Comparison of ENCODE assay signal across 26 mouse cellular contexts in the genomic region with DNA sequence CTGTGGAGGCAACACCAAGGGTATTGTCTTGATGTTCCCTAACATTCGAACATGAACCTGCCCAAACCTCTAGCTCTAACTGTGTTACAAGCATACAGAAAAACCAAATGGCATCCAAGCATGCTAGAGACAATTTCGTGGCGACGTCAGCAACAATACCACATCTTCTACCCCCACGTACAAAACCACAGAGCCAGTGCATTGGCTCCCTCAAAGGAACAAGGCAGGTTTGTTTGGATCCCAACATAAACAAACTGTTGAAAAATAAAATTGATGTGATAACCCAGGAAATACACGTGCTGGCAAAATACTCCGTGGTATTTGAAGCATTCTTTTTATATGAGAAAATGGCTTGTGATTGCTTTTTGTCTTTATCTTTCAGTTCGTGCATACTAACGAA.
DNase-seq lines count a peak whose midpoint lies in the region; ATAC-seq and TF ChIP-seq lines count a peak whose summit lies in the region.
"Had no signal": no experiment of that assay in that cellular context is flagged by ENCODE, and none has a peak within 500 bp of the region (broad histone marks: within the 10 kb centered on the region; RNA-seq: fewer than 3 reads in every experiment).

No protein-coding gene starts in this region.

- no peak for TF ChIP-seq CTCF in lung, postnatal 0 days (IDR thresholded peaks at IDR 0.05)

- no peaks in the 10 kb centered on the region for H3K9me3 ChIP-seq in lung, postnatal 0 days (ENCODE audit: low read length)
- H3K9me3 ChIP-seq: embryonic facial prominence, embryonic 10.5 days; heart, embryonic 12.5 days; hindbrain, embryonic 10.5 days; liver, embryonic 13.5 days; megakaryocyte, embryonic 14.5 days; midbrain, embryonic 13.5 days; neural tube, embryonic 13.5 days had no signal

- TF ChIP-seq EP300 in lung, postnatal 0 days (IDR thresholded peaks at IDR 0.05), result peak; percentile 75

- no peak for DNase-seq in lung, postnatal 0 days (ENCODE audit: low spot score)
- no peak for DNase-seq in lung, adult 18-20 months
- peak; percentile 58 for DNase-seq in CD4-positive helper T cell, adult 2 months (ENCODE audit: low read depth, low spot score)
- peak; percentile 71 for DNase-seq in T-cell, adult 2 months (ENCODE audit: low spot score)
- DNase-seq in thymus, postnatal 10 days (ENCODE audit: low spot score in 2 of 2), result peak; percentile 30 to 39
- no peak for DNase-seq in layer of hippocampus, adult 18-20 months (ENCODE audit: low spot score in 2 of 2)
- DNase-seq in right cerebral cortex, postnatal 14 days, result no peak
- DNase-seq: adrenal gland, adult 2 months; cerebellum, adult 11-12 months; cerebellum, postnatal 10 days; forebrain, postnatal 0 days; gastrocnemius, postnatal 25 days; heart, adult 18-20 months; heart, postnatal 10 days; kidney, adult 11 months; liver, embryonic 13.5 days; right cerebral cortex, postnatal 4 days had no signal

- no peaks in the 10 kb centered on the region for H3K27me3 ChIP-seq in lung, postnatal 0 days (replicated peaks; ENCODE audit: insufficient read depth, low read length)
- H3K27me3 ChIP-seq: heart, embryonic 12.5 days; liver, embryonic 13.5 days; midbrain, embryonic 13.5 days; neural tube, embryonic 13.5 days had no signal

- no peaks in the 10 kb centered on the region for H3K4me1 ChIP-seq in lung, postnatal 0 days (ENCODE audit: insufficient read depth, low read depth, low read length)
- H3K4me1 ChIP-seq: embryonic facial prominence, embryonic 10.5 days; liver, embryonic 13.5 days; midbrain, embryonic 13.5 days; neural tube, embryonic 13.5 days had no signal

- no peak for ATAC-seq in lung, postnatal 0 days
- no peak for ATAC-seq in monocyte, adult 5-6 weeks (replicated peaks; ENCODE audit: insufficient number of reproducible peaks, low FRiP score, low TSS enrichment, poor library complexity, severe bottlenecking)
- ATAC-seq: forebrain, postnatal 0 days; hindbrain, embryonic 16.5 days; midbrain, embryonic 13.5 days had no signal

- no peak overlapping the region for H3K4me3 ChIP-seq in lung, postnatal 0 days (ENCODE audit: low read depth, low read length)
- H3K4me3 ChIP-seq: embryonic facial prominence, embryonic 10.5 days; heart, embryonic 12.5 days; hindbrain, embryonic 10.5 days; left cerebral cortex, adult 2 months; liver, embryonic 13.5 days; megakaryocyte, embryonic 14.5 days; midbrain, embryonic 13.5 days; neural tube, embryonic 13.5 days had no signal

- WGBS in lung, postnatal 0 days, result 47% methylated on average over 9 of the region's 9 CpGs

- H3K4me2 ChIP-seq in lung, postnatal 0 days (replicated peaks; ENCODE audit: low read depth, low read length), result no peak overlapping the region
- H3K4me2 ChIP-seq: heart, embryonic 12.5 days; liver, embryonic 13.5 days; midbrain, embryonic 13.5 days; neural tube, embryonic 13.5 days had no signal

- no peak overlapping the region for H3K9ac ChIP-seq in lung, postnatal 0 days (replicated peaks; ENCODE audit: low read depth)
- H3K9ac ChIP-seq: forebrain, postnatal 0 days; heart, embryonic 12.5 days; liver, embryonic 13.5 days; midbrain, embryonic 13.5 days; neural tube, embryonic 13.5 days had no signal

- H3K27ac ChIP-seq in lung, postnatal 0 days (ENCODE audit: low read length), result no peak overlapping the region
- H3K27ac ChIP-seq: embryonic facial prominence, embryonic 10.5 days; hindbrain, embryonic 10.5 days; left cerebral cortex, adult 2 months; liver, embryonic 13.5 days; midbrain, embryonic 13.5 days; neural tube, embryonic 13.5 days had no signal

- no peaks in the 10 kb centered on the region for H3K36me3 ChIP-seq in lung, postnatal 0 days (ENCODE audit: insufficient read depth, low read length)
- H3K36me3 ChIP-seq: embryonic facial prominence, embryonic 10.5 days; heart, embryonic 12.5 days; hindbrain, embryonic 10.5 days; liver, embryonic 13.5 days; midbrain, embryonic 13.5 days; neural tube, embryonic 13.5 days had no signal

Comparison
In these comparisons a context has a peak if more than half of its experiments do, and no peak if none do; other contexts are left out.
1. DNase-seq: peak in CD4-positive helper T cell, adult 2 months (single experiment), T-cell, adult 2 months (single experiment) and thymus, postnatal 10 days (2 of 2); none in lung, postnatal 0 days (single experiment), lung, adult 18-20 months (0 of 2), layer of hippocampus, adult 18-20 months (0 of 2) and right cerebral cortex, postnatal 14 days (single experiment).